Mouse (Mus musculus) monocyte, adult 59 days (primary cell): ENCODE measurements around the gene Spindoc. TPM values are rescaled to one million over a fixed set of nuclear protein-coding genes. Genes with fewer than 3 reads are reported as not detected.

Experiments
- total RNA-seq, 2 experiments: library from RNA; stranded (reverse); gene quantifications; one replicate each; pipeline ENCODE4 v1.2.4; 2023

Spindoc gene
- 10 to 100 TPM; 15.7 to 21.1 TPM for total RNA-seq

DNA sequence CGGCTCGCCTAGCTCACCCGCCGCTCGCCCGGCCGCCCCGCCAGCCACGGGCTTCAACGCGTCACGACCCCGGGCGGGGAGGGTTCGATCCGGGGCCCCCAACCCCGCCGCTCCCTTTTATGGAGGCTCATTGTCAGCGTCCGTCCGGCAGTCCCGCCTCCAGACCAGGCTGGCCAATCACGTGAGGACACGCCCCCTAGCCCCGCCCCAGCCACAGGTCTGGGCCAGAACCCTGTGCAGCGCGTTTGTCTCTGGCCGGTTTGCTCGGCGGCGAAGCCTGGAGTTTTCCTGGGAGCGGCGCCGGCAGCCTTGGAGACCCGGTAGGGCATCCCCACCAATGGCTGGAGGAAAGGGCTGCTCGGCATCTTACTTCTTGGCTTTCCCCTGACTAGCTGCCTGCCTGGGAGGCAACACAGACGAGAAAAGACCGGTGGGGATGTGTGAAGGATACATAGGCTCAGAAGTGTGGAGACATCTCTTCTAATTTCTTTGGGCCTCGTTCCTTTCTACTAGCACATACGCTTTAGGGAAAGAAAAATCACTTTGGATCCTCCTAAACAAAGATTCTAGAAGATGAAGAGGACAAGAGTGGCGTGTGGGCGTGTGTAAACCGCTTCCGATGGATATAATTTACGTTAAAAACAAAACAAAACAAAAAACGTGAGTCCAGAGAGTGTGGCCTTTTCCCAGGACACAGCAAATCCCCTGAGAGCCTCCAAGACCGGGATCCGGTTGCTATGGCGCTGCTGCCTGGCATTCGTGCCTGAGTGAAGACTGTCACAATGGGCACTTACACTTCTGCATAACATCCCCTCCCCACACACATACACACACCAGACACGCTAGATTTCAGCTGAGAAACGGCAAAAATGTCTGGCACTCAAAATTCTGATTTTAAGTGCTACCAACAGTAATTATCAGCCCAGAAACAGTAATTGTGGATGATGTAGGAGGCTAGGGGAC lies at the start of gene Spindoc:
TSS of gene Spindoc (minus strand) at position 92 of the 963 bp plus-strand sequence.

DNA sequence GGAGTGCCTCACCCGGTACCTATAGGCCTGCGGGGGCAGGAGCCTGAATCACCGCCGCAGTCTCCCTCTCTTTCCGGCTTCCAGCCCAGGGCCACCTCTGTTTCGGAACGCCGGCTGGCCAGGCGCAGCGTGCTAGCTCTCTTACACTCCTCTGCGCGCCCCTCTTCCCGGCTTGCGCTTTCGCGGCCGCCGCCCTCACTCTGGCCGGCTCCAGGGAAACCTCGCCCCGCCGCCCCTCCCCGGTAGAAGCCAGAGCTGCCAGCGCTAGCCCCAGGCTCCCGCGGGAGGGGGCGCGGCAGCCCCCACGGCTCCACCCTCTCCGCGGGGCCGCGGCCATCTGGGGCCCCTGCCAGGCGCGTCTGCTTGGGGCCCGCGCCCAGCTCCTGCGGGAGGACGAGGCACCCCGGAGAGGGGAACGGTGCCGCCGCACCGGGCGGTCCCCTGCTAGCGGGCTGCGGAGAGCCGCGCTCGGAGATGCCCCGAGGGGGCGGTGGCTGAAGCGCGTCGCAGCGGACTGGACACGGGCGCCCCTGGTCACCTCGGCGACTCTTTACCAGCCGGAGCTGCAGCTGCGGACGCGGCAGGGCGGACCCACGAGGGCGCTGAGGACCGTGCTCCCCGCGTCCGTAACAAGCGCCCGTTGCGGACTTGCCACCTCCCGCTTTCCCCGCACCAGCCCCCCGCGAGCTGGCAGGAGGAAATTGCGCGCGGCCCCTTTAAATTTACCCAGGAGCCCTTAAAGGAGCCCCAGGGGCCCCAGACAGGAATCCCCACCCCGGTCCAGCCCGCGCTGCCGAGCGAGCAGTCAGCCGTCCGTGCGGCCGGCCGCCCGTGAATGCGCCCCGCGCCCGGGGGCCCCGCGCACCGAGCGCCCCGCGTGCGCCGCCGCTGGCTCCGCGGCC lies 34.3 kb upstream of the Spindoc start, which contains the start of gene 2700081O15Rik:
TSS of gene 2700081O15Rik (plus strand) at position 792 of the 902 bp plus-strand sequence.

DNA sequence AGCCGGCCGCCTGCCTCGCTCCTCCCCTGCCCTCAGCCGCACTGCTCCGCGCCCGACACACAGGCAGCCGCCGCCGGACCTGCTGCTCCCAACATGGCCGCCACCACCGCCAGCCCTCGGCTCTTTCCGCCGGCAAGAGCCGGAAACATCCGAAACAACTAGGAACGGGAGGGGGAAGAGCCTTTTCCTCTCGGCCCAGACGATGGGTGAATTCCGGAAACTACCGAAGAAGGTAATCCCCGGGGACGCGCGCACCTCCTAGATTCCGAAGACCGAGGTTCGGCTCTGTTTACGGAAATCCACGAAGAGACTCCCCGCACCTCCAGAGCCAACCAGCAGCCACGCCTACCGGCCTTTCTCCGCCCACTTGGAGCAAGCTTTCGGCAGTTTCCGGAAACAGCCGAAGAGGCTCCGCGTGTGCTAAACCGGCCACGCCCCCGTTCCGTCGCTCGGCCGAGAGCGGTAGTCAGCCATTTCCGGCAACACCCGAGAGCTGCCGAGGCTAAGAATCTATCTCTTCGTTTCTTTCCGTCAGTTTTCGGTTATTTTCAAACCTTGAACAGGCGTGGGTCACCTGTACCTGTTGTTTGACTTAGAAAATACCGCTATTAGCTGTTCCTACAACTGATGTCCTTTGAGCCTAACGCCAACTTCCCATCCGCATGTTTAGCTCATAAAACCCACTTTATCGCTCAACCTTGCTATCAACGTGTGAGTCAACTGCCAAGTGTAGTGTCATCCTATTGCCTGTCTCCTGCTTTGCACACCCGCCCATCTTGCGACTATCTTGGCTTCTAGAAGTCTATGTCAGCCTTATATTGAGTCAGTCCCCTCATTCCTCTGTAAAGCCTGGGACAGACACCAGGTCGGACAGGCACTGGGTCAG lies 41.0 kb downstream of the Spindoc start, which contains the start of gene Mark2:
TSS of gene Mark2 (minus strand) at position 349 of the 886 bp plus-strand sequence.

Other genes with a start within 250 kb of the Spindoc start
- gene Otub1, start 176.7 kb downstream of the Spindoc start, total RNA-seq, result 10 to 100 TPM; 77.9 to 92.2 TPM
- 100 to 1,000 TPM; 337 to 344 TPM for gene Cox8a, start 165.4 kb downstream of the Spindoc start, total RNA-seq
- gene Naa40, start 141.8 kb downstream of the Spindoc start, total RNA-seq, result 10 to 100 TPM; 28.4 to 30.2 TPM
- not detected for gene Rcor2, start 115.7 kb downstream of the Spindoc start, total RNA-seq
- gene Mark2, start 41.1 kb downstream of the Spindoc start, total RNA-seq, result 100 to 1,000 TPM; 140 to 159 TPM
- gene 2700081O15Rik, start 34.6 kb upstream of the Spindoc start, total RNA-seq, result 1 to 10 TPM; 3.2 to 3.4 TPM
- gene Rtn3, start 100.3 kb upstream of the Spindoc start, total RNA-seq, result 10 to 100 TPM; 84.6 to 85.5 TPM
- 10 to 100 TPM; 45.4 to 49.1 TPM for gene Atl3, start 111.0 kb upstream of the Spindoc start, total RNA-seq
- gene Pla2g16, start 174.5 kb upstream of the Spindoc start, total RNA-seq, result 1 to 10 TPM; 8.9 to 9.8 TPM
- not detected for gene Lgals12, start 224.2 kb upstream of the Spindoc start, total RNA-seq
- gene Hrasls5, start 229.5 kb upstream of the Spindoc start, total RNA-seq, result not detected